Mouse (Mus musculus): ENCODE data around the gene Lipt1.

- TF ChIP-seq POLR2A (IDR thresholded peaks at IDR 0.05; ENCODE audit: borderline replicate concordance, control insufficient read depth, low read depth, low read length): no peak
- no peak for TF ChIP-seq CTCF (IDR thresholded peaks at IDR 0.05; ENCODE audit: control insufficient read depth, insufficient read depth, low read length)
These were observed 20.8 kb upstream of the Lipt1 start for GRCm38 (mm10) chr1:37850696-37851095.

Data from bone marrow, adult 2 months (tissue).